Mouse (Mus musculus): ENCODE measurements at regions not wholly inside any gene's neighbourhood (a gene's known extent, or its start where the extent isn't known, plus 50 kb on each side); places are given as distances from the start of the nearest gene placed in this dataset.

GRCm38 (mm10) chr2:51207150-51208022 is 58.5 kb upstream of the Rnd3 start:
- no peaks in the 10 kb centered on the region for H3K27me3 ChIP-seq (replicated peaks; ENCODE audit: control insufficient read depth, insufficient read depth, low read length)
- no peak for ATAC-seq
- no peak overlapping the region for H3K4me2 ChIP-seq (ENCODE audit: low read length)
- H3K4me1 ChIP-seq (ENCODE audit: control insufficient read depth, insufficient read depth, low read depth, low read length) = no peaks in the 10 kb centered on the region
- no peak overlapping the region for H3K9ac ChIP-seq (ENCODE audit: low read depth, low read length)
- WGBS = 79% methylated on average over 7 of the region's 7 CpGs
- no peak overlapping the region for H3K27ac ChIP-seq (ENCODE audit: low read depth, low read length)
- H3K36me3 ChIP-seq (ENCODE audit: control insufficient read depth, insufficient read depth, low read length) = no peaks in the 10 kb centered on the region
- H3K9me3 ChIP-seq (ENCODE audit: control insufficient read depth, low read length) = no peaks in the 10 kb centered on the region
- no peak overlapping the region for H3K4me3 ChIP-seq (ENCODE audit: low read length)

GRCm38 (mm10) chr2:51206332-51206731 is 57.4 kb upstream of the Rnd3 start:
- H3K4me2 ChIP-seq (ENCODE audit: low read length) = no peak overlapping the region
- no peak overlapping the region for H3K27ac ChIP-seq (ENCODE audit: low read depth, low read length)
- H3K9me3 ChIP-seq (ENCODE audit: control insufficient read depth, low read length) = no peaks in the 10 kb centered on the region
- no peaks in the 10 kb centered on the region for H3K4me1 ChIP-seq (ENCODE audit: control insufficient read depth, insufficient read depth, low read depth, low read length)
- H3K36me3 ChIP-seq (ENCODE audit: control insufficient read depth, insufficient read depth, low read length) = no peaks in the 10 kb centered on the region
- ATAC-seq = no peak
- H3K9ac ChIP-seq (ENCODE audit: low read depth, low read length) = no peak overlapping the region
- H3K4me3 ChIP-seq (ENCODE audit: low read length) = no peak overlapping the region
- H3K27me3 ChIP-seq (replicated peaks; ENCODE audit: control insufficient read depth, insufficient read depth, low read length) = no peaks in the 10 kb centered on the region
- WGBS = 45% methylated on average over 4 of the region's 4 CpGs

Data from hindbrain, embryonic 16.5 days (tissue).